Mouse (Mus musculus) embryo, embryonic 10.5 days (tissue): ENCODE measurements around the gene Gm10401.

Experiments
- DNase-seq: peaks from one replicate; pipeline ENCODE4 v3.0.0-alpha.2; 2015; ENCODE audit warnings: low spot score

The Gm10401 gene

GRCm38 (mm10) chr5:115070457-115070856, 27.6 kb downstream of the Gm10401 start:
- DNase-seq = no peak

- no peak for DNase-seq
Measured at GRCm38 (mm10) chr5:115069611-115070010, 28.5 kb downstream of the Gm10401 start.

GRCm38 (mm10) chr5:115068671-115069421, 29.2 kb downstream of the Gm10401 start:
- no peak for DNase-seq

GRCm38 (mm10) chr5:115066245-115066644, 31.9 kb downstream of the Gm10401 start:
- DNase-seq = no peak

GRCm38 (mm10) chr5:115063391-115063790, 34.7 kb downstream of the Gm10401 start:
- DNase-seq = no peak

GRCm38 (mm10) chr5:115062566-115062965, 35.5 kb downstream of the Gm10401 start:
- DNase-seq = no peak

- DNase-seq = no peak
Measured at GRCm38 (mm10) chr5:115060977-115061376, 37.1 kb downstream of the Gm10401 start.

- DNase-seq = no peak
Measured at GRCm38 (mm10) chr5:115060067-115060695, 37.9 kb downstream of the Gm10401 start.

GRCm38 (mm10) chr5:115058584-115059297, 39.4 kb downstream of the Gm10401 start:
- no peak for DNase-seq

- no peak for DNase-seq
Measured at GRCm38 (mm10) chr5:115057153-115057552, 40.9 kb downstream of the Gm10401 start.

- no peak for DNase-seq
Measured at GRCm38 (mm10) chr5:115055418-115055817, 42.7 kb downstream of the Gm10401 start.

GRCm38 (mm10) chr5:115053791-115054396, 44.2 kb downstream of the Gm10401 start:
- DNase-seq = no peak

- DNase-seq = no peak
Measured at GRCm38 (mm10) chr5:115052546-115052945, 45.5 kb downstream of the Gm10401 start.

GRCm38 (mm10) chr5:115050776-115051175, 47.3 kb downstream of the Gm10401 start:
- DNase-seq = no peak

GRCm38 (mm10) chr5:115049692-115050091, 48.4 kb downstream of the Gm10401 start:
- DNase-seq = no peak
